Mouse (Mus musculus) adrenal gland, postnatal 14 days (tissue): ENCODE data around the gene Cct5. TPM values are rescaled to one million over a fixed set of nuclear protein-coding genes. Genes with fewer than 3 reads are reported as not detected.
A peak's percentile ranks its signal among the peaks of the same experiment; 100 is the strongest.

Experiments used
- DNase-seq: peaks from one replicate; pipeline ENCODE4 v3.0.0; 2021; ENCODE audit warnings: mixed read lengths
- total RNA-seq: library from RNA; stranded (reverse); gene quantifications from 2 replicates; pipeline ENCODE4 v1.2.3, GENCODE M21; 2021

Gene Cct5
- total RNA-seq, 1 experiment from 2014 or later = 290 TPM

- peak; percentile 79 for DNase-seq
Observed at GRCm38 (mm10) chr15:31563577-31564546, 37.7 kb downstream of the Cct5 start.

GRCm38 (mm10) chr15:31562847-31563246 lies 38.8 kb downstream of the Cct5 start:
- DNase-seq = no peak

- DNase-seq = no peak
Observed at GRCm38 (mm10) chr15:31561976-31562375, 39.6 kb downstream of the Cct5 start.

DNA sequence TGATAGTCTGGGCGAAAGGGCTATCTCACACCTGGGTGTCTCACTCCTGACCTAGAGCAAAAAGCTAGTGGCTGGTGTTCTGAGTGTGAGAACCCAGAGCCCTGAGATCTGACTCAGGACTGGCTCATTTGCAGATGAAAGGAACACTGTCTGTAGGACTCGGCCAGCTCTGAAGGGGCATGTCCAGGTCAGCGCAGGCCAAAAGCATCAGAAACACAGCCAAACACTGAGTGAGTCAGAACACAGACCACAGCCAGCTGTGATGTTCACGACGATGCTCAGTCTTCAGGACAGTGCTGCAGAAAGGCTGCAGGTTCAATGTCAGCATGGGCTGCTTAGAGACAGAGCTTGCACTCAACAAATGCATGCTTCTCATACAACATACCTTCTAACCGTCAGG lies 40.2 kb downstream of the Cct5 start:
- peak; percentile 25 for DNase-seq

- no peak for DNase-seq
Observed at GRCm38 (mm10) chr15:31554855-31555254, 46.7 kb downstream of the Cct5 start.

GRCm38 (mm10) chr15:31550381-31550780 lies 51.2 kb downstream of the Cct5 start:
- DNase-seq = no peak

DNA sequence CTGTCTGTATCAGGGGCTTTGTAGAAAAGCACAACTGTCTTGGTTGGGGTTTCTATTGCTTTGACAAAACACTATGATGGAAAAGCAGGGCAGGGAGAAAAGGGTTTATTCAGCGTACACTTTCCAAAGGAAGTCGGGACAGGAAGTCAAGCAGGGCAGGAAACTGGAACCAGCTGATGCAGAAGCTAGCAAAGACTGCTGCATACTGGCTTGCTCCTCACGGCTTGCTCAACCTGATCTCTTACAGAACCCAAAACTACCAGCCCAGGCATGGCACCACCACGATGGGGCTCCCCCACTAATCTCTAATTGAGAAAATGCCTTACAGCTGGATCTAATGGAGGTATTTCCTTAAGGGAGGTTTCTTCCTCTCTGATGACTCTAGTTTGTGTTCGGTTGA lies 54.2 kb downstream of the Cct5 start:
- DNase-seq = no peak

DNA sequence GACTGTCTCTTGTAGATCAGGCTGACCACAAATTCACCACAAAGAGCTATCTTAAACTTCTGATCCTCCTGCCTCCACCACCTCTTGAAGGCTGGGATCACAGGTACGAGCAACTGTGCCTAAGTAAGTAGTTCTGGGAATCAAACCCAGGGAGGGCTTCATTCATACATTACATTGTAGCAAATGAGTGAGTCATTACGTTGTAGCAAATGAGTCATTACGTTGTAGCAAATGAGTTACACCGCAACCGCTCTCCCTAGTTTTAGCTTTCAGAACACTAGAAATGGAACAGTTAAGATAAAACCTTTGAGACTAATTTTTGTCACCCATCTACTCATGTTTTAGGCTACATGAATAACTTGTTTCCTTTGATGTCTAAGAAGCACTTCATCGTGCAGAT lies 55.3 kb downstream of the Cct5 start:
- DNase-seq = no peak

GRCm38 (mm10) chr15:31545058-31545457 lies 56.5 kb downstream of the Cct5 start:
- DNase-seq = no peak

GRCm38 (mm10) chr15:31543246-31543645 lies 58.4 kb downstream of the Cct5 start:
- peak; percentile 46 for DNase-seq

GRCm38 (mm10) chr15:31542013-31542958 lies 59.3 kb downstream of the Cct5 start:
- DNase-seq = no peak

Other genes with a start within 250 kb of the Cct5 start
- gene Ankrd33b, start 234.1 kb downstream of the Cct5 start, total RNA-seq = 1.6 and 1.9 TPM in 2 replicates
- 1.1 and 2.3 TPM in 2 replicates for gene Ropn1l, start 148.1 kb downstream of the Cct5 start, total RNA-seq
- 105 TPM in 2 replicates for gene March6, start 70.8 kb downstream of the Cct5 start, total RNA-seq
- 73.9 and 91.6 TPM in 2 replicates for gene Cmbl, start 36.4 kb downstream of the Cct5 start, total RNA-seq
- 17.1 and 21.7 TPM in 2 replicates for gene Fam173b, start within 50 bp of the Cct5 start, total RNA-seq